Mouse (Mus musculus) ES-E14 (cell line): ENCODE measurements around the gene Hip1r. TPM values are rescaled to one million over a fixed set of nuclear protein-coding genes. Genes with fewer than 3 reads are reported as not detected.

Experiments
- DNase-seq: peaks from one replicate; pipeline ENCODE4 v3.0.0-alpha.2; 2013; ENCODE audit warnings: low read depth, low spot score
- H3K27ac ChIP-seq: 2 replicates; pipeline ENCODE4 v1.5.1; 2012; ENCODE audit warnings: low read depth, mild to moderate bottlenecking, low read length, moderate library complexity, mixed read lengths; ENCODE audit not compliant: poor library complexity, insufficient read depth, severe bottlenecking
- H3K36me3 ChIP-seq: 2 replicates; pipeline ENCODE4 v1.6.1; 2012; ENCODE audit warnings: mild to moderate bottlenecking, low read length, moderate library complexity, mixed read lengths; ENCODE audit not compliant: control insufficient read depth, poor library complexity, insufficient read depth, severe bottlenecking
- H3K4me1 ChIP-seq, 2 experiments: fragments of 150-350 bp in 1 of 2; sonication (generic) in 1 of 2; 2 replicates each; pipeline ENCODE4 v1.6.1; 2012; ENCODE audit warnings: low read length in 2 of 2, mild to moderate bottlenecking in 1 of 2, mixed read lengths in 1 of 2; ENCODE audit not compliant: control insufficient read depth in 2 of 2, insufficient read depth in 2 of 2, poor library complexity in 1 of 2
- H3K4me3 ChIP-seq, 2 experiments: fragments of 150-350 bp in 1 of 2; sonication (generic) in 1 of 2; 2 replicates each; pipeline ENCODE4 v1.5.1; 2012; ENCODE audit warnings: low read length in 2 of 2, low read depth in 1 of 2, mild to moderate bottlenecking in 1 of 2, mixed read lengths in 1 of 2; ENCODE audit not compliant: insufficient read depth in 1 of 2, poor library complexity in 1 of 2, severe bottlenecking in 1 of 2
- H3K9ac ChIP-seq: 2 replicates; pipeline ENCODE4 v1.6.1; 2012; ENCODE audit warnings: low read depth, mild to moderate bottlenecking, low read length, mixed read lengths; ENCODE audit not compliant: poor library complexity, insufficient read depth, severe bottlenecking
- H3K9me3 ChIP-seq: fragments of 150-350 bp; sonication (generic); 2 replicates; pipeline ENCODE4 v1.6.1; 2012; ENCODE audit warnings: low read depth, mild to moderate bottlenecking, low read length; ENCODE audit not compliant: control insufficient read depth, insufficient read depth
- CHD2 ChIP-seq: IDR thresholded peaks from 2 replicates; pipeline ENCODE4 v1.6.1; 2014; ENCODE audit warnings: mild to moderate bottlenecking, low read depth, low read length, inconsistent platforms
- HCFC1 ChIP-seq: IDR thresholded peaks from 2 replicates; pipeline ENCODE4 v1.6.1; 2012; ENCODE audit warnings: low read length, inconsistent platforms, borderline replicate concordance; ENCODE audit not compliant: insufficient read depth
- MAFK ChIP-seq: IDR thresholded peaks from 2 replicates; pipeline ENCODE4 v1.6.1; 2014; ENCODE audit warnings: mild to moderate bottlenecking, low read depth, low read length, inconsistent platforms; ENCODE audit not compliant: insufficient read depth
- ZC3H11A ChIP-seq: IDR thresholded peaks from 2 replicates; pipeline ENCODE4 v1.6.1; 2012; ENCODE audit warnings: low read depth, mild to moderate bottlenecking, inconsistent platforms, low read length, borderline replicate concordance
- ZNF384 ChIP-seq: IDR thresholded peaks from 2 replicates; pipeline ENCODE4 v1.6.1; 2012; ENCODE audit warnings: low read depth, low read length, inconsistent platforms
- in situ Hi-C, 2 experiments: fragments of 600-800 bp; cut with MboI; formaldehyde crosslinking; loops; one replicate each; pipeline ENCODE4 v1.15.1; 2025; ENCODE audit warnings: low sequenced_read_pairs in 2 of 2, inconsistent platforms in 1 of 2; ENCODE audit not compliant: unreplicated experiment in 2 of 2
- total RNA-seq: library from RNA; depleted of rRNA; stranded (reverse); fragments of 300-350 nt; gene quantifications from 2 replicates; pipeline ENCODE4 v1.2.3, GENCODE M21; 2012

Hip1r gene
- total RNA-seq, 1 experiment = 9.7 TPM

GRCm38 (mm10) chr5:124045453-124046010, 72.1 kb downstream of the Hip1r start:
- in situ Hi-C loops = no loop called here
- H3K9me3 ChIP-seq = no peaks in the 10 kb centered on the region
- H3K36me3 ChIP-seq = no peaks in the 10 kb centered on the region
- H3K4me1 ChIP-seq = peaks cover 0 to 12% of the 10 kb centered on the region in 2 experiments; a peak in 3 of 4 replicates
- no peak overlapping the region for H3K27ac ChIP-seq
- no peak for DNase-seq
- no peak overlapping the region for H3K9ac ChIP-seq
- H3K4me3 ChIP-seq = no peak overlapping the region
- no peak for TF ChIP-seq MAFK
- TF ChIP-seq ZNF384 = no peak
- no peak for TF ChIP-seq HCFC1
- TF ChIP-seq CHD2 = no peak
- TF ChIP-seq ZC3H11A = no peak

- DNase-seq = no peak
- peaks cover 0 to 14% of the 10 kb centered on the region in 2 experiments; a peak in 3 of 4 replicates for H3K4me1 ChIP-seq
These were observed 73.4 kb downstream of the Hip1r start for GRCm38 (mm10) chr5:124046741-124047401.

GRCm38 (mm10) chr5:124049249-124050045, 76.0 kb downstream of the Hip1r start:
- Histone ChIP-seq H3K4me3 (no peak overlapping the region), H3K9me3 (no peaks in the 10 kb centered on the region), H3K9ac (no peak overlapping the region), H3K4me1 (peaks cover 0 to 20% of the 10 kb centered on the region in 2 experiments; a peak in 3 of 4 replicates), H3K27ac (no peak overlapping the region), H3K36me3 (no peaks in the 10 kb centered on the region)
- in situ Hi-C loops = no loop called here
- TF ChIP-seq HCFC1 = no peak
- no peak for TF ChIP-seq ZNF384
- no peak for TF ChIP-seq CHD2
- no peak for TF ChIP-seq ZC3H11A
- no peak for TF ChIP-seq MAFK
- DNase-seq = no peak

More at GRCm38 (mm10) chr5:124046741-124047401, 73.4 kb downstream of the Hip1r start:
- Histone ChIP-seq H3K36me3 (no peaks in the 10 kb centered on the region), H3K9ac (no peak overlapping the region; the same call in 1 of the 2 replicates), H3K9me3 (no peaks in the 10 kb centered on the region), H3K4me3 (no peak overlapping the region), H3K27ac (no peak overlapping the region)
- no peak for TF ChIP-seq CHD2
- TF ChIP-seq MAFK = no peak
- TF ChIP-seq ZNF384 = no peak
- no peak for TF ChIP-seq HCFC1
- in situ Hi-C loops = no loop called here

GRCm38 (mm10) chr5:124050095-124051050, 76.9 kb downstream of the Hip1r start:
- Histone ChIP-seq H3K36me3 (no peaks in the 10 kb centered on the region), H3K27ac (no peak overlapping the region), H3K9me3 (no peaks in the 10 kb centered on the region), H3K4me1 (peaks cover 0 to 20% of the 10 kb centered on the region in 2 experiments; a peak in 3 of 4 replicates), H3K9ac (no peak overlapping the region), H3K4me3 (no peak overlapping the region)
- in situ Hi-C loops = no loop called here
- no peak for DNase-seq
- TF ChIP-seq MAFK (no peak), ZNF384 (no peak), CHD2 (no peak), ZC3H11A (no peak), HCFC1 (no peak)
